Mouse (Mus musculus): ENCODE results near the gene Ndufa10. TPM values are rescaled to one million over a fixed set of nuclear protein-coding genes. Genes with fewer than 3 reads are reported as not detected.
A peak's percentile ranks its signal among the peaks of the same experiment; 100 is the strongest.

Ndufa10 gene
- total RNA-seq, 2 experiments from 2014 or later: 633 to 644 TPM

DNA sequence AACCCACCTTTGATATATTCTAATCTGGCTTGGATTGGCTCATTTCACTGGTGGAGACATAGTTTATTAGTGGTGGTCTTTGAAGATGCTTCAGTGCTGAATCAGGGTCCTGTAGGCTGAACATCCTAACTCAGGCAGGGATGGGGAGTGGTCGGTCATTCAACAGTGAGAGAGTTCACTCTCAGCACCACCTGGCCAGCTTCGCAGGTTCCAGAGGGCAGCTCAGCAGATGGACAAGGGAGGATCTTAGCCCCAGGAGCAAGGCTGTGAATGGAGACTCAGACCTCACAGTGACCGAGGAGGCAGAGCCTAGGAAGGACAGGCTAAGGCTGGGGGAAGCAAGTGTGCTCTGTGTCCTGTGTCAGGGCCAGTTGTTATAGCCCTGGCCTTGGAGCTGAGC lies 42.2 kb downstream of the Ndufa10 start:
- DNase-seq: no peak

DNA sequence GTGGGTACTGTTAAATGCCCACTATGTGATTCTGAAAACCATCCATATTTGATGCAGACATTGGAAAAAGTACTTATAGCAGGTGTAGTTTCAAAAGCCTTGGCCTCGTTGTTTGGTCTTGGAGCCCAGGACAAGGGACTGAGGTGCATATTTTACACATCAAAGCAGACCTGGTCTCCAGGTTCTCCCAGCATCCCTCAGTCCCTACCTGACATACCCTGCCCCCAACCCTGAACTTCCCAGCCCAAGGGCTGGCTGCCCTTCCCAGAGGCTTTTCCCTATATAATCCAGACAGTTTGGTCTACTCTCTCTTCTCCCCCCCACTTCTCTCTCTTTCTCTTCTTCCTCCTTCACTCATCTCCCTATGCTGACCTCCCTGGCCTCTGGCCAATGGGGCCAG lies 42.7 kb downstream of the Ndufa10 start:
- no peak for DNase-seq

DNA sequence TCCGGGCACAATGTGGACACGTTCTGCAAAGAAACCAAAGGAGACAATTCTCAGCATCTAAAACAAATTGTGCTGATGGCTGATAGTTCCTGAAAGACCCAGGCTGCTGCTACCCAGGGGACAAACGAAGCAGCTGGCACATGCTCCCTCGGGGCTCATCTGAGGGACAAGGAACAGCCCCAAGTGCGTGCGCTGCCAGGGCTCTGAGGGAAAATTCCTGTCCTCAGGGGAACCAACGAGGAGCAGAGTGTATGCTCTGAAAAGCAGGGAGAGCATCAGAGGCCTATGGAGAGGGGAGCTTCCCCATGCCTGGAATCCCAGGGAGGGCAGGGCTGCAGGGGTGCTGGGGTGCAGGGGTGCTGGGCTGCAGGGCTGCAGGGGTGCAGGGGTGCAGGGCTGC lies 48.9 kb downstream of the Ndufa10 start:
- DNase-seq: no peak

DNA sequence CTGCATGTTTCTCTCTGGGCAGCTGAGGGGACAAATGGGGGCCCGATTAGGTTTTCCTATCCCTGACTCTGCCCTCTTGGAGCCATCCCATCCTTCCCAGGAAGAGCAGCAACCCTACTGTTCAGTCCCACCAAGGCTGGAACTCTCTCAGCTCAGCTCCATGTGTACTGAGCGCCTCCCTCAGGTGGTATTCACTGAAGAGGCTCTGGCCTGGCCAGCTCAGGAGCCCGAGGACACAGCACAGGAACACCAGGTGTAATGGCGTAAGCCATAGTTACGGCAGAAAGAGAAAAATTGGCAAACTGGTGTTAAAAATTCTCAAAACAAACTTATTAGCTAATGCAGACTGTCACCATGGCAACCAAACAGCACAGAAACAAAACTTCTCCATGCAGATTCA lies 68.5 kb downstream of the Ndufa10 start:
- DNase-seq: peak; percentile 29

DNA sequence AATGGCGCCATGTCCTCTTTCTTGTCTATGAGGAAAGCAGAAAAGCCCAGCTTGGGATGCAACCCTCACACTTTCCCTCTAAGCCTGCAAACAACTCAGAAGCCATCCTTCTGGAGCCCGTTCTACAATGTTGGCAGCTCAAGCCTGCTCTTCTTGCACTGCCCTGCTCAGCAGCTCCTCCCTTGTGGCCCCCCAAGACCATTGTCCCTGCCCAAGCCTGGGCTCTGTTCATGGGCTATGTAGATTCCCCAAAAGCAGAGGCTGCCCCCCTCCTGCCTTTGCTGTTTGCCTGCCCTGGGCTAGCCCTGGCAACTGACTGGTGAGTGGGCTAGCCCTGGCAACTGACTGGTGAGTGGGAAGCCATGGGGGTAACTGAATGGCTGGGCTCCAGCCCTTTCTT lies 73.1 kb downstream of the Ndufa10 start:
- no peak for DNase-seq

DNA sequence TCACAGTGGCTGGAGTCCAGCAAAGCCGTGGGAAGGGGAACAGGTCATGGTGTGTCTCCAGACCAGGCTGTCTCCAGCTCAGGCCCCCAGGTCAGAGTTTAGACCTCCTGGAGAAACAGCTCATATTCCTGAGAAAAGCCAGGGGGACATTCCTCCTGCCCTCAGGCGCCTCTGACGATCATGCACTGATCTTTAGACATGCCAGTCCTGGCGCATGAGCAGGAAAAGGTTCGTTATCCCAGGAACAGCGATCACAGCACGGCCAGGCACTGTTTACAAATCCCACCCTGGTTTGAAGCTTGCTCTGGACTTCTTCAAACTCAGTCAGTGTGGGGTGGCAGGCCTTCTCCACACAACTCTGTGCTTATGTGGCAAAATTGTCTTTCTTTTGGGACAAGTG lies 75.1 kb downstream of the Ndufa10 start:
- no peak for DNase-seq

DNA sequence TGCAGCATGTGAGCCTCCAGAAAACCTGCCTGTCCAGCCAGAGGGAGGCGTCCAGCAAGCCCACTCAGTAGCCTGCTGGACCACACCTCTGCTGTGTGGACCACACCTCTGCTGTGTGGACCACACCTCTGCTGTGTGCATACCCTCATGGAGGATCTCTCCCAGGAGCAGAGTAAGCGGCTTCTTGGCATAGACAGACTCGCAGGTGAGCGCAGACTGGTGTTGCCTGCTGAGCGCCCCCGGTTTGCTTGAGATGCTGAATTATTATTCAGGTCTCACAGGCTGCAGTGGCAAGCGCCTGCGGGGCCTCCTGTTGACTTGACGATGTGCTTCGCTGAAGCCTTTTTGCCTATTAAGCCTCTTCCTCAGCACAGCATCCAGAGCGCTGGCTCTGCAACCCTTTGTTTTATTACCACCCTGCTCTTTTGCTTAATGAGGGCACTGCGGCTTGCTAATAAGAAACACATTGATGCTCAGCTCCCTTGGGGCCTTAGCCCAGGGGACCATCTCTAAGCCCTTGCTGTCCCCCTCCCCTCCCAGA lies 76.1 kb downstream of the Ndufa10 start:
- no peak for DNase-seq

DNA sequence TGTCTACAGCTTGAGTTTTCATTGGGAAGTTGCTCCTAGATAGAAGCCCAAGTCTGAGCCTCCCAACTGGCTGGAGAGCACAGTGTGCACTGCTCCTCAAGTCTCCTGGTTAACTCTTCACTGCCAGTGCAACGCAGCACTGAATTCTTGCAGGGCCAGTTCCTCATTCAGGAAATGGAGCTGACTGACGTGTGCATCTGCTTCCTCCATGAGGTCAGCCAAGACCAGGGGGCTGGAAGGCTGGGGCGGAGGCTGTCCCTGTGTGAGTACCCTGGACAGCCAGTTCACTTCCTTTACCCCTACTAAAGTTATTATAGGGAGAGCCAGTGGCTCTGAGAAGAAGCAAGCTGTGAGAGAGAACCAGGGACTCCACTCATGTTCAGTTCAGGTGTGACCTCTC lies 79.4 kb downstream of the Ndufa10 start:
- no peak for DNase-seq

DNA sequence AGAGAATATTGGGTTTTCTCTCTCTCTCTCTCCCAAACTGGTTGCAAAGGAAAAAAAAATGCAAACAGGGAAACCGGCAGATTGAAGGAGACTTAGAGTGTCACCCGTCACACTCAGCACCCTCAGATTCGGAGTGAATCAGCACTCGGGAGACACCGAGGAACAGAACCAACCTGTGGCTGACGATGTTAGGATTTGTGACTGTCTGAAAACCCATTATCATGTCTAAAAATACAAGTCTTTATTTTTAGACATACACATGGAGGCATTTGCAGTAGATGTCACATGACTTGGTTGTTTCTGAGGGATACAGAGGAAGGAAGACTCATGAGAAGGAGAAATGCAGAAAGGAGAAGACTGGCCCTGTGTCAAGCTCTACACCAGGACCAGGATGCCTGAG lies 80.5 kb downstream of the Ndufa10 start:
- no peak for DNase-seq

Small RNA genes within 50 kb of the gene (microRNA-seq; reads per million reads assigned to microRNA genes)
- 10.4 to 13.5 reads per million in 2 experiments for gene Mir6900

Other genes with a start within 250 kb of the Ndufa10 start
- gene Olfr1416, start 11.3 kb upstream of the Ndufa10 start, total RNA-seq (2021): not detected
- gene Olfr1415, start 22.2 kb upstream of the Ndufa10 start, total RNA-seq (2021): not detected
- gene Olfr1414, start 44.8 kb upstream of the Ndufa10 start, total RNA-seq (2021): not detected
- not detected for gene Olfr1413, start 97.5 kb upstream of the Ndufa10 start, total RNA-seq (2021)
- gene Olfr1412, start 111.9 kb upstream of the Ndufa10 start, total RNA-seq (2021): not detected
- not detected for gene Olfr1411, start 120.6 kb upstream of the Ndufa10 start, total RNA-seq (2021)
- not detected for gene Olfr1410, start 131.9 kb upstream of the Ndufa10 start, total RNA-seq (2021)
- gene Olfr12, start 143.9 kb upstream of the Ndufa10 start, total RNA-seq (2021): not detected
- 100 to 1,000 TPM; 198 to 214 TPM for gene Cops9, start 168.1 kb upstream of the Ndufa10 start, total RNA-seq (2021)
- gene Otos, start 175.0 kb upstream of the Ndufa10 start, total RNA-seq (2021): not detected